Mouse (Mus musculus) heart, embryonic 14.5 days (tissue): ENCODE results near the gene Eif5b. TPM values are rescaled to one million over a fixed set of nuclear protein-coding genes. Genes with fewer than 3 reads are reported as not detected.

Experiments
- ATAC-seq: fragments of 200-750 bp; cut with Nextera tagmentation; 2 replicates; pipeline ENCODE4 v1.8.0; 2017; ENCODE audit warnings: low read depth, moderate TSS enrichment; ENCODE audit not compliant: insufficient number of reproducible peaks, insufficient read depth, low FRiP score
- H3K27ac ChIP-seq, 2 experiments: fragments of 200-500 bp in 1 of 2; fragments of 300-500 bp in 1 of 2; sonication (generic) in 1 of 2; replicated peaks in 1 of 2; 2 replicates each; pipeline ENCODE4 v1.5.1; 2012 to 2014; ENCODE audit warnings: low read depth in 2 of 2, low read length in 2 of 2, control low read depth in 1 of 2, mild to moderate bottlenecking in 1 of 2, mixed read lengths in 1 of 2; ENCODE audit not compliant: control insufficient read depth in 1 of 2, insufficient read depth in 1 of 2
- H3K27me3 ChIP-seq: fragments of 300-500 bp; sonication (generic); 2 replicates; pipeline ENCODE4 v1.6.1; 2014; ENCODE audit warnings: mild to moderate bottlenecking, low read length, control low read depth; ENCODE audit not compliant: control insufficient read depth, insufficient read depth
- H3K36me3 ChIP-seq: fragments of 300-500 bp; sonication (generic); 2 replicates; pipeline ENCODE4 v1.6.1; 2014; ENCODE audit warnings: mild to moderate bottlenecking, control low read depth, low read length, mixed read lengths; ENCODE audit not compliant: control insufficient read depth, insufficient read depth
- H3K4me1 ChIP-seq, 2 experiments: fragments of 200-500 bp in 1 of 2; fragments of 300-500 bp in 1 of 2; sonication (generic) in 1 of 2; 2 replicates each; pipeline ENCODE4 v1.6.1; 2012 to 2014; ENCODE audit warnings: low read length in 2 of 2, control low read depth in 1 of 2, mixed read lengths in 1 of 2; ENCODE audit not compliant: control insufficient read depth in 2 of 2, insufficient read depth in 2 of 2
- H3K4me2 ChIP-seq: fragments of 300-500 bp; sonication (generic); 2 replicates; pipeline ENCODE4 v1.6.1; 2014; ENCODE audit warnings: mild to moderate bottlenecking, low read length
- H3K4me3 ChIP-seq, 2 experiments: fragments of 200-500 bp in 1 of 2; fragments of 300-500 bp in 1 of 2; sonication (generic) in 1 of 2; 2 replicates each; pipeline ENCODE4 v1.5.1; 2012 to 2014; ENCODE audit warnings: low read length in 2 of 2, mild to moderate bottlenecking in 2 of 2, control low read depth in 1 of 2, low read depth in 1 of 2, moderate library complexity in 1 of 2; ENCODE audit not compliant: control insufficient read depth in 1 of 2, insufficient read depth in 1 of 2
- H3K9ac ChIP-seq: fragments of 300-500 bp; sonication (generic); 2 replicates; pipeline ENCODE4 v1.6.1; 2014; ENCODE audit warnings: mild to moderate bottlenecking, low read length
- H3K9me3 ChIP-seq: fragments of 300-500 bp; sonication (generic); 2 replicates; pipeline ENCODE4 v1.6.1; 2016; ENCODE audit warnings: low read length, control low read depth; ENCODE audit not compliant: control insufficient read depth
- WGBS: fragments of 180-500 bp; shearing (Covaris S2); extraction: QIAGEN DNeasy Blood & Tissue Kit; methylation state at CpG from one replicate; pipeline ENCODE4 v1.1.7; 2014; 5-methylcytosine and 5-hydroxymethylcytosine counted together
- polyA plus RNA-seq: library from polyadenylated mRNA; unstranded; fragments of >200 nt; fragmentation: Nextera tagmentation; extraction: Ambion mirVana; gene quantifications from 2 replicates; pipeline ENCODE4 v1.2.1, GENCODE M21; 2014

The Eif5b gene
- 16.1 and 17.2 TPM in 2 replicates for polyA plus RNA-seq

DNA sequence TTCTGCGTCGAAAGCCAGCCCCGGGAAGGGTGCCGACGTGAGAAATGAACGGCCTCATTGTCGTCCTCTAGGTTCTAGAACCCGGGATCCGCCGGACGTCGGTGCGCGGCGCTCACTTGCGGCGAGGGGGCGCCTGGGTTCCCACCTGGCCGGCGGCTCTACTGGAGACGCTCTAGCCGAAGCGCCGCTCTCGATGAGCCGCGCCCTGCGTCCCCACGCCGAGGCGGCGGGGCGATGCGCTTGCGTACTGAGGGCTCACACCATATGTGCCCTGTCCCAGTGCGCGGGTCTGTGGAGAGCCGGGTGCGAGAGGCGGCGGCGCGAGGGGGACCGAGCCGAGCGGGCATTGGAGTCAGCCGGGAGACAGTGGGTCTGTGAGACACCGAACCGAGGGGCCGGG, at the start of gene Eif5b, which contains the start of gene Txndc9:
Eif5b (plus strand) TSS at position 144 of the 400 bp plus-strand sequence.
Txndc9 (minus strand) TSS at position 27 of the 400 bp plus-strand sequence.
- Histone ChIP-seq H3K36me3 (peaks cover 28% of the 10 kb centered on the region), H3K4me2 (peak within 1 kb of the TSS; percentile 82), H3K9ac (peak within 1 kb of the TSS; percentile 95), H3K4me3 (peak within 1 kb of the TSS; percentile 85 to 94), H3K27me3 (no peaks in the 10 kb centered on the region), H3K4me1 (peaks cover 0 to 16% of the 10 kb centered on the region in 2 experiments; a peak in 2 of 4 replicates), H3K9me3 (no peaks in the 10 kb centered on the region), H3K27ac (peak within 1 kb of the TSS; percentile 93 to 98)
- 0% methylated on average over 50 of the region's 50 CpGs for WGBS
- ATAC-seq, result peak; percentile 93

DNA sequence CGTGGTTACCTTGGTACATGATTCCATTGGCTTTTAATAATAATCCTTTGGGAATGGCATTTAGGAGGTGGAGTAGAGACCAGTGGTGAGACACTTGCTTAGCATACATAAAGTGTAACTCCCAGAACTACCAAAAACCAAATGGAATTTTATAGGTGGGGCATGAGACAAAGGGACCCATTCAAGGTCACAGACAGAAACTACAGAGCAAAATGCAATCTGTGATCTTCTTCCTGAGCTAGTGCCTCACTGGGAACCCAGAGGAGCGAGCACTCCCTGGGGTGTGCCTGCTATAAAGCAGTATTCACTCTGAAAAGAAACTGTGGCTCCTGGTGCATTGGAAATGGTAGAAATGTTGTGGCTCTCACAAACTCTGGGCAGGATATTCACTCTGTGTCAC, 48.9 kb upstream of the Eif5b start:
- H3K4me2 ChIP-seq, result no peak overlapping the region
- ATAC-seq, result no peak
- no peaks in the 10 kb centered on the region for H3K4me1 ChIP-seq
- H3K9me3 ChIP-seq, result no peaks in the 10 kb centered on the region
- H3K27ac ChIP-seq, result no peak overlapping the region
- no peak overlapping the region for H3K9ac ChIP-seq
- no peaks in the 10 kb centered on the region for H3K36me3 ChIP-seq
- no peak overlapping the region for H3K4me3 ChIP-seq
- H3K27me3 ChIP-seq, result no peaks in the 10 kb centered on the region
- 76% methylated on average over 2 of the region's 2 CpGs for WGBS

DNA sequence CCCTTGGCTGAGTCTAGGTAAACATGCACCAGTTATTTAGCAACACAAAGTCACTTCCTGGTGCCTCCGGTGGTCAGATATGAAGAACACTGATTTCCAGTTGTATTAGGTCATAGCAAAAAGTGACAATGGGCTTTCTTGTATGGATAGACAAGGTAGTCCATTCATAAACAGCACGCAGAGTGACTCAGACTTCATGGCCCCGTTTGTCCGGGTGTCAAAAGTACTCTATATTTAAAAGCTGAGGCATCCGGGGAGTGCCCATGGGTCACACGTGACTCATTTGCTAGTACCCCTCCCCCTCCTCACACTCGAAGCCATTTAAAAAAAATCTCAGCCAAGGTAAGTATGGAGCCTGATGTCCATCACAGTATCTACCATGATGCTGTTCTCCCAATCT, 43.0 kb upstream of the Eif5b start:
- H3K36me3 ChIP-seq, result no peaks in the 10 kb centered on the region
- H3K9ac ChIP-seq, result no peak overlapping the region
- no peak overlapping the region for H3K4me3 ChIP-seq
- H3K4me1 ChIP-seq, result peaks cover 0 to 6% of the 10 kb centered on the region in 2 experiments; a peak in 1 of 4 replicates
- H3K9me3 ChIP-seq, result no peaks in the 10 kb centered on the region
- no peak overlapping the region for H3K27ac ChIP-seq
- WGBS, result 60% methylated on average over 7 of the region's 7 CpGs
- no peaks in the 10 kb centered on the region for H3K27me3 ChIP-seq
- H3K4me2 ChIP-seq, result no peak overlapping the region
- ATAC-seq, result no peak

DNA sequence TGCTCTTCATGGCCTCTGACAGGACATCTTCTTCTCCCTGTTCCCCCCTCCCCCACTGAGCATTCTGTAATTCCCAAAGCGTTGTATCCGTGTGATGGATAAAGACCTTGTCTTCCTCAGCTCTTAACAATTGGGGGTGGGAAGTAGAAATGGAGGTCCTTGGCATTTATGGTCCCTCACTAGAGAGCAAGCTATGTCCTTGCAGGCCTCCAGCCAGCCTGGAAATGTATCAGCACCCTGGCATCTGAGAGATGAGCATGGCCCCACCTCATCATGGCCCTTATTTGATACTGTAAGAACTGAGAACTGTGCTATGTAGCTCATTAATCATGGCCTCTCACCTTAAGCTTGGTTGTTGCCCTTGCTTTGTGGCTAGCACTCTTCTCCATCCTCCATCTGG, 42.6 kb upstream of the Eif5b start:
- Histone ChIP-seq H3K4me3 (no peak overlapping the region), H3K36me3 (no peaks in the 10 kb centered on the region), H3K4me2 (no peak overlapping the region), H3K9ac (no peak overlapping the region), H3K4me1 (peaks cover 0 to 6% of the 10 kb centered on the region in 2 experiments; a peak in 1 of 4 replicates), H3K27ac (no peak overlapping the region), H3K27me3 (no peaks in the 10 kb centered on the region), H3K9me3 (no peaks in the 10 kb centered on the region)
- ATAC-seq, result no peak
- 87% methylated on average over 2 of the region's 2 CpGs for WGBS

DNA sequence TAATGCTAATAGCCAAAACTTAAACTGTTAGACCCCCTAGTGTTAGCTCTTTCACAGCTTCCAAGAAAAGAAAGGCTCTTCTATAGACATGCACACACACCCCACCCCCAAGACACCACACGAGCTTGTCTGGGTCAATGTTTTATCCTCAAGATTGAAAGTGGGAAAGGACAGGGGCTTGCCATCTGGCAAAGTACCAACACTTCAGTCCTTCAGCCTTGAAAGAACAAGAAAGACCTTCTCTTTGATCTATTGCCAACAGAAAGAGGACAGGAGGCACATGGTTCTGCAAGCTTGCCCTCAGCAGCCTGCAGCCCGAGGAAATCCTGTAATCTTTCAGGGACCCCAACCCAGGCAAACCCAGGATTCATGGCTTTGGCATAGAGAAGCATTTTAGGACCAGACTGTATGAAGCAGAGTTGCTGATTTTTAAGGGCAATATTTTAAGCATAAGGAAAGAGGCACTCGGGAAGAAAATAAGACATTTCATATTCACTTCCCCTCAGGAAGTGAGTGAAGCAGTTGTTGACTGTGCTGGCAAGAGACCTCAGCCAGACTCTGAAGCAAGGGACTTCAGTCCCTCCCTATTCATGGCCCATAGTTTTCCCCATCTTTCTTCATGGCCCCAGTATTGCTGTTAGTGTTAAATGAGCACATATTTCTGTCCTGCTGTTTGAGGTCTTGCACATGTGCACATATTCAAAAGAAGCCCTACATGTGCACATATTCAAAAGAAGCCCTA, 40.9 kb upstream of the Eif5b start:
- no peak for ATAC-seq
- Histone ChIP-seq H3K4me1 (peaks cover 0 to 6% of the 10 kb centered on the region in 2 experiments; a peak in 1 of 4 replicates), H3K27ac (no peak overlapping the region), H3K4me2 (no peak overlapping the region), H3K36me3 (no peaks in the 10 kb centered on the region), H3K9me3 (no peaks in the 10 kb centered on the region), H3K27me3 (no peaks in the 10 kb centered on the region), H3K9ac (no peak overlapping the region), H3K4me3 (no peak overlapping the region)
- WGBS, result 31% methylated on average over 3 of the region's 3 CpGs

DNA sequence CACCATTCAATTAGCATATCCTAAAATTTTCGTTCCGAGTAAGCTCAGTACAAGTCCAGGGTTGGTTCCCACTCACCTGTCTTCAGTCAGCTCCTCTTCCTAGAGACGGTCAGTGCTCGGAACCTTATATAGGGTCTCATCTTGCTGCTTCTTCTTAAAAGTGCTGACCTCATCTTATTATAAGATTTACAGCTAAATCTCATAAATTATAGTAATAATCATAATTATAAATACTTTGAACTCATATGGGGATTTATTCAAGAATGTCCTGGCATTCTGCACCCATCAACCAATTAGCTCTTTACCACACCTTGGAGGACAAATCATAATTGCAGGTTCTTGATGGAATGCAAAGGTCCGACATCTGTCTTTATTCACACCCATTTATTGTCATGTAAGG, 40.2 kb upstream of the Eif5b start, which contains the start of gene Lyg1:
Lyg1 (minus strand) TSS at position 101 of the 400 bp plus-strand sequence.
- H3K27ac ChIP-seq, result no peak within 1 kb of the TSS
- ATAC-seq, result no peak

DNA sequence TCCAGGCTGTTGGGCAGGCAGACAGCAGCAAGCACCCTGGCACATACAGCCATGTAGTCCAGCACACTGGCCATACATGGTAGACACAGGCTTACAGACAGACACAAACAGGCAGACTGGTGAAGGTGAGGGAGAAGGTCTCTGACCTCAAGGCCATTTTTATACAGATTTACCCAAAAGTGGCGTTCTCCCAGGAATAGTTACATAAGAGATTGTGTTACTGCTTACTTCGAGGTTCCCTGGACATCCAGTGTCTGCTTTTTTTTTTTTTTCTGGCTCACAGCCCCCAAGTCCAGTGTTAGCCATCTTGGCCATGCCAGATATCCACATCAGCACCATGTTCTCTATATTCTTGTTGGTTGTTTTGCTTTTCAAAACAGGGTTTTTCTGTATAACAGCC, 39.3 kb upstream of the Eif5b start:
- ATAC-seq, result no peak
- no peaks in the 10 kb centered on the region for H3K27me3 ChIP-seq
- H3K4me1 ChIP-seq, result peaks cover 0 to 6% of the 10 kb centered on the region in 2 experiments; a peak in 1 of 4 replicates
- H3K36me3 ChIP-seq, result no peaks in the 10 kb centered on the region
- 58% methylated on average over 2 of the region's 2 CpGs for WGBS
- H3K9me3 ChIP-seq, result no peaks in the 10 kb centered on the region
- H3K9ac ChIP-seq, result no peak overlapping the region
- H3K27ac ChIP-seq, result no peak overlapping the region
- no peak overlapping the region for H3K4me3 ChIP-seq
- no peak overlapping the region for H3K4me2 ChIP-seq

More for the DNA sequence above, 40.2 kb upstream of the Eif5b start, which contains the start of gene Lyg1:
- 74% methylated on average over 5 of the region's 5 CpGs for WGBS
- Histone ChIP-seq H3K4me2 (no peak within 1 kb of the TSS), H3K4me1 (peaks cover 0 to 6% of the 10 kb centered on the region in 2 experiments; a peak in 1 of 4 replicates), H3K9ac (no peak within 1 kb of the TSS), H3K4me3 (no peak within 1 kb of the TSS), H3K9me3 (no peaks in the 10 kb centered on the region), H3K36me3 (no peaks in the 10 kb centered on the region), H3K27me3 (no peaks in the 10 kb centered on the region)
